ENCODE assay signal across 11 mouse cellular contexts in genomic region chr6:86029323-86029713, GRCm38 (mm10). TPM values are rescaled to one million over a fixed set of nuclear protein-coding genes. Genes with fewer than 3 reads are reported as not detected.
DNase-seq lines count a peak whose midpoint lies in the region; ATAC-seq and TF ChIP-seq lines count a peak whose summit lies in the region.
"Had no signal": no experiment of that assay in that cellular context is flagged by ENCODE, and none has a peak within 500 bp of the region (broad histone marks: within the 10 kb centered on the region; RNA-seq: fewer than 3 reads in every experiment).

No protein-coding gene starts in this region.

- TF ChIP-seq CTCF in cerebellum, adult 2 months (IDR thresholded peaks at IDR 0.05; ENCODE audit: borderline replicate concordance, insufficient read depth, low read depth, low read length), result no peak

- TF ChIP-seq POLR2A in cerebellum, adult 2 months (IDR thresholded peaks at IDR 0.05; ENCODE audit: borderline replicate concordance, insufficient read depth, low read length), result no peak

- no peaks in the 10 kb centered on the region for H3K36me3 ChIP-seq in kidney, embryonic 14.5 days (ENCODE audit: control insufficient read depth, insufficient read depth, low read length)
- no peaks in the 10 kb centered on the region for H3K36me3 ChIP-seq in hindbrain, embryonic 10.5 days
- H3K36me3 ChIP-seq in midbrain, embryonic 13.5 days, result no peaks in the 10 kb centered on the region
- H3K36me3 ChIP-seq: G1E had no signal

- H3K4me3 ChIP-seq in kidney, embryonic 14.5 days (ENCODE audit: low read length), result peak overlapping the region; percentile 55
- peak overlapping the region; percentile 90 for H3K4me3 ChIP-seq in cerebellum, adult 2 months (replicated peaks; ENCODE audit: insufficient read depth, low read depth, low read length)
- peak overlapping the region; percentile 65 for H3K4me3 ChIP-seq in hindbrain, embryonic 10.5 days
- H3K4me3 ChIP-seq in midbrain, embryonic 13.5 days (replicated peaks), result peak overlapping the region; percentile 84

- no peaks in the 10 kb centered on the region for H3K9me3 ChIP-seq in kidney, embryonic 14.5 days (ENCODE audit: control insufficient read depth, low read length)
- no peaks in the 10 kb centered on the region for H3K9me3 ChIP-seq in hindbrain, embryonic 10.5 days
- H3K9me3 ChIP-seq in midbrain, embryonic 13.5 days, result no peaks in the 10 kb centered on the region
- H3K9me3 ChIP-seq: G1E had no signal

- H3K27me3 ChIP-seq in kidney, embryonic 14.5 days (ENCODE audit: control insufficient read depth, insufficient read depth, low read length), result peaks cover 10% of the 10 kb centered on the region
- no peaks in the 10 kb centered on the region for H3K27me3 ChIP-seq in cerebellum, adult 2 months (ENCODE audit: control insufficient read depth, insufficient read depth, low read length)
- peaks cover 45% of the 10 kb centered on the region for H3K27me3 ChIP-seq in hindbrain, embryonic 10.5 days (ENCODE audit: insufficient read depth, poor library complexity, severe bottlenecking)
- 0 out of 2 replicates have a peak, but pooled peaks cover 2% of the 10 kb centered on the region for H3K27me3 ChIP-seq in midbrain, embryonic 13.5 days

- H3K4me2 ChIP-seq in kidney, embryonic 14.5 days (replicated peaks; ENCODE audit: low read depth, low read length), result peak overlapping the region; percentile 95
- H3K4me2 ChIP-seq in midbrain, embryonic 13.5 days (replicated peaks), result peak overlapping the region; percentile 81

- H3K9ac ChIP-seq in kidney, embryonic 14.5 days (ENCODE audit: low read depth, low read length), result peak overlapping the region; percentile 66; the same call in 1 of the 2 replicates
- peak overlapping the region; percentile 97 for H3K9ac ChIP-seq in midbrain, embryonic 13.5 days (replicated peaks)

- H3K27ac ChIP-seq in kidney, embryonic 14.5 days (ENCODE audit: low read depth, low read length), result no peak overlapping the region
- peak overlapping the region; percentile 98 for H3K27ac ChIP-seq in cerebellum, adult 2 months (ENCODE audit: insufficient read depth, low read length)
- H3K27ac ChIP-seq in hindbrain, embryonic 10.5 days, result peak overlapping the region; percentile 93
- peak overlapping the region; percentile 97 for H3K27ac ChIP-seq in midbrain, embryonic 13.5 days

- WGBS in kidney, embryonic 14.5 days, result 7% methylated on average over 6 of the region's 6 CpGs
- WGBS in cerebellum, adult 2 months, result 3% methylated on average over 6 of the region's 6 CpGs
- WGBS in hindbrain, embryonic 10.5 days, result 8% methylated on average over 6 of the region's 6 CpGs
- 5% methylated on average over 6 of the region's 6 CpGs for WGBS in midbrain, embryonic 13.5 days

- DNase-seq in kidney, postnatal 36 days, result no peak
- peak in 1 of 2 experiments; percentile 50 for DNase-seq in cerebellum, adult 2 months
- no peak for DNase-seq in hindbrain, embryonic 10.5 days (ENCODE audit: low spot score)
- DNase-seq in testis, postnatal 10 days (ENCODE audit: low spot score), result no peak
- no peak for DNase-seq in layer of hippocampus, adult 18-20 months (ENCODE audit: low spot score in 2 of 2)
- no peak for DNase-seq in kidney, adult 9 months

- 0 out of 2 replicates have a peak, but pooled peaks have one; percentile 33 for ATAC-seq in kidney, embryonic 14.5 days (ENCODE audit: low FRiP score, low TSS enrichment)
- ATAC-seq in midbrain, embryonic 13.5 days, result 0 out of 2 replicates have a peak, but pooled peaks have one; percentile 22

- no peaks in the 10 kb centered on the region for H3K4me1 ChIP-seq in kidney, embryonic 14.5 days (ENCODE audit: control insufficient read depth, insufficient read depth, low read length)
- H3K4me1 ChIP-seq in cerebellum, adult 2 months (ENCODE audit: control insufficient read depth, insufficient read depth, low read length), result peaks cover 25% of the 10 kb centered on the region; the same call in 1 of the 2 replicates
- H3K4me1 ChIP-seq in hindbrain, embryonic 10.5 days (replicated peaks), result peaks cover 35% of the 10 kb centered on the region
- peaks cover 56% of the 10 kb centered on the region for H3K4me1 ChIP-seq in midbrain, embryonic 13.5 days (replicated peaks)

RNA-seq across cellular contexts. Expression of gene Add2, which starts 0.8 kb away (rescaled TPM):
- 1.9 and 2.6 TPM in 2 replicates for polyA plus RNA-seq in kidney, embryonic 14.5 days (2014; fragmentation: Nextera tagmentation; extraction: Ambion mirVana)
- polyA plus RNA-seq in cerebellum, adult 2 months (2012; rRNA removed), result 54.9 and 56.2 TPM in 2 replicates
- 43.6 and 84.1 TPM in 2 replicates for polyA plus RNA-seq in hindbrain, embryonic 10.5 days (2016; fragmentation: Nextera tagmentation; extraction: Ambion mirVana)
- 200 and 208 TPM in 2 replicates for polyA plus RNA-seq in midbrain, embryonic 13.5 days (2015; fragmentation: Nextera tagmentation; extraction: Ambion mirVana)
- total RNA-seq in layer of hippocampus, adult 18-20 months (2021), result 100 to 1,000 TPM; 267 to 269 TPM
- total RNA-seq: monocyte, adult 5-6 weeks had no signal

RNA-seq across cellular contexts. Expression of gene Figla, which starts 13.3 kb away (rescaled TPM):
- polyA plus RNA-seq in kidney, embryonic 14.5 days (2014; fragmentation: Nextera tagmentation; extraction: Ambion mirVana), result not detected in 2 replicates
- not detected in 2 replicates for polyA plus RNA-seq in cerebellum, adult 2 months (2012; rRNA removed)
- not detected in 2 replicates for polyA plus RNA-seq in hindbrain, embryonic 10.5 days (2016; fragmentation: Nextera tagmentation; extraction: Ambion mirVana)
- polyA plus RNA-seq in midbrain, embryonic 13.5 days (2015; fragmentation: Nextera tagmentation; extraction: Ambion mirVana), result not detected in 2 replicates
- total RNA-seq in layer of hippocampus, adult 18-20 months (2021), result not detected
- total RNA-seq: G1E; hematopoietic stem cell, adult 5-6 weeks; monocyte, adult 5-6 weeks had no signal
- polyA plus RNA-seq: G1E had no signal

Comparison
In these comparisons a context has a peak if more than half of its experiments do, and no peak if none do; other contexts are left out.
1. RNA of gene Add2, which starts 0.8 kb away (polyA plus RNA-seq): 200 to 208 TPM in midbrain, embryonic 13.5 days, 43.6 to 84.1 TPM in hindbrain, embryonic 10.5 days and 54.9 to 56.2 TPM in cerebellum, adult 2 months; 1.9 to 2.6 TPM in kidney, embryonic 14.5 days; every median in the first group is over 10 times any median in the second.
2. Peak in every context shown above with its lines, with median percentiles within 50 percentile points of each other: H3K4me3 ChIP-seq.